8 mouse cellular contexts compared by ENCODE assay signal in the genomic region with DNA sequence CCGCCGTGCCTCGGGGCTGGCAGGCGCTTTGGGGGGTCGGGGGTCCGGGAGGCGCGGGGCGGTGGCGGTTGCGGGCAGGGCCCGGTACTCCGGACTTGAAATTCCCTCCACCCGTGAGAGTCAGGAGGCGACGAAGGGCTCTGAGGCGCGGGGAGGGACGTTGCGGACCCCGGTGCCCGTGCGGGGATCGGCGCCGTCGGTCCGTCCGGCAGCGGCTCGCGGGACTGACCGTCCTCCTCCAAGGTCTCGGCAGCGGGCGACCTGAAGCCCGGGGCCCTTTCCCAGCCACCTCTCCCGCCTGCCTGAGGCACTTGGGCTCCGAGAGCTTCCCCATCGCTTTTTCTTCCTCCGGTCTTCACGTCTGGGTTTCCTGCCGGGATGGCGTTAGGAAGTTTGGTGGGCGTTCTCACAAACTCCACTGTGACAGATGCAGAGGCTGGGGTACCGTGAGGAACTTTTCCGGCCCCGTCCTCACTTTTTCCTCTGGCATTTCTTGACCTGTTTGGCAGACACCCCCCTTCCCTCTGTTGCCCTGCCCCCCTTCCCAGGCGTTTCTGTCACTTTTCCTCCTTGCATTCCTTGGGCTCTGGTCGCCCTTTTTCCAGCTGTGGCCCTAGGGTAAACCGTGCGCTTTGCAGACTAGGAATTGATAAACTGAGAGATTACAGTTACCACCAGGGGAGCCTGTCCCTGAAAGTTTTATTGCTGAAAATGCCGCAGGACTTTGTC. TPM values are rescaled to one million over a fixed set of nuclear protein-coding genes. Genes with fewer than 3 reads are reported as not detected.
DNase-seq lines count a peak whose midpoint lies in the region; ATAC-seq lines count a peak whose summit lies in the region.

No protein-coding gene starts in this region.

- H3K36me3 ChIP-seq in erythroblast, embryonic 14.5 days (ENCODE audit: control insufficient read depth), result no peaks in the 10 kb centered on the region
- H3K36me3 ChIP-seq in embryonic facial prominence, embryonic 13.5 days, result no peaks in the 10 kb centered on the region; the same call in 1 of the 2 replicates
- H3K36me3 ChIP-seq in heart, embryonic 15.5 days, result no peaks in the 10 kb centered on the region

- peak overlapping the region; percentile 78 for H3K4me2 ChIP-seq in embryonic facial prominence, embryonic 13.5 days
- H3K4me2 ChIP-seq in heart, embryonic 15.5 days, result peak overlapping the region; percentile 79

- peaks cover 11% of the 10 kb centered on the region for H3K4me1 ChIP-seq in erythroblast, embryonic 14.5 days (ENCODE audit: control insufficient read depth)
- peaks cover 9% of the 10 kb centered on the region; the same call in 1 of the 2 replicates for H3K4me1 ChIP-seq in embryonic facial prominence, embryonic 13.5 days
- H3K4me1 ChIP-seq in heart, embryonic 15.5 days (replicated peaks), result peaks cover 5% of the 10 kb centered on the region

- no peak for ATAC-seq in erythroblast, adult 5-6 weeks (replicated peaks; ENCODE audit: low FRiP score, poor library complexity, severe bottlenecking)
- ATAC-seq in embryonic facial prominence, embryonic 13.5 days (ENCODE audit: insufficient number of reproducible peaks, insufficient read depth, low FRiP score, low TSS enrichment, low read depth), result no peak; the same call in 1 of the 2 replicates
- peak; percentile 44; the same call in 1 of the 2 replicates for ATAC-seq in heart, embryonic 15.5 days (replicated peaks; ENCODE audit: insufficient number of reproducible peaks, insufficient read depth, low FRiP score, low read depth)
- ATAC-seq in megakaryocyte progenitor cell, adult 5-6 weeks (replicated peaks; ENCODE audit: poor library complexity), result 0 out of 2 replicates have a peak, but pooled peaks have one; percentile 10

- peaks cover 38% of the 10 kb centered on the region for H3K27me3 ChIP-seq in erythroblast, embryonic 14.5 days (ENCODE audit: control insufficient read depth)
- H3K27me3 ChIP-seq in embryonic facial prominence, embryonic 13.5 days, result no peaks in the 10 kb centered on the region
- no peaks in the 10 kb centered on the region for H3K27me3 ChIP-seq in heart, embryonic 15.5 days

- under 1% methylated on average over 52 of the region's 53 CpGs for whole genome bisulfite sequencing in embryonic facial prominence, embryonic 13.5 days
- under 1% methylated on average over 51 of the region's 53 CpGs for WGBS in heart, embryonic 15.5 days

- H3K9ac ChIP-seq in embryonic facial prominence, embryonic 13.5 days, result peak overlapping the region; percentile 80
- peak overlapping the region; percentile 83 for H3K9ac ChIP-seq in heart, embryonic 15.5 days

- H3K27ac ChIP-seq in embryonic facial prominence, embryonic 13.5 days, result 0 out of 2 replicates have a peak overlapping the region, but pooled peaks have one; percentile 7
- peak overlapping the region; percentile 84 for H3K27ac ChIP-seq in heart, embryonic 15.5 days

- peak overlapping the region; percentile 57 for H3K4me3 ChIP-seq in erythroblast, embryonic 14.5 days (replicated peaks)
- peak overlapping the region; percentile 74 for H3K4me3 ChIP-seq in embryonic facial prominence, embryonic 13.5 days
- H3K4me3 ChIP-seq in heart, embryonic 15.5 days, result peak overlapping the region; percentile 83

- H3K9me3 ChIP-seq in erythroblast, embryonic 14.5 days (ENCODE audit: control insufficient read depth, low read length), result peaks cover 6% of the 10 kb centered on the region; the same call in 1 of the 2 replicates
- no peaks in the 10 kb centered on the region for H3K9me3 ChIP-seq in embryonic facial prominence, embryonic 13.5 days
- no peaks in the 10 kb centered on the region for H3K9me3 ChIP-seq in heart, embryonic 15.5 days (replicated peaks)

- DNase-seq in kidney, postnatal 10 days, result peak; percentile 67
- DNase-seq in testis, postnatal 10 days (ENCODE audit: low spot score), result peak; percentile 68
- DNase-seq in cerebellum, adult 11-12 months, result no peak

RNA-seq across cellular contexts. Expression of a gene that starts 1.3 kb away (rescaled TPM):
- polyA plus RNA-seq in erythroblast, embryonic 14.5 days (2012), result 0.01 TPM in 1 of 2 replicates, not detected in the other
- 0.19 TPM in 1 of 2 replicates, not detected in the other for total RNA-seq in erythroblast, adult 5-6 weeks (2015; ENCODE audit: low replicate concordance)
- total RNA-seq in erythroblast, adult 5-6 weeks (2017; ENCODE audit: low replicate concordance), result 0.51 TPM in 1 of 2 replicates, not detected in the other
- 44.2 and 49.3 TPM in 2 replicates for polyA plus RNA-seq in embryonic facial prominence, embryonic 13.5 days (2015; fragmentation: Nextera tagmentation; extraction: Ambion mirVana)
- 45.3 and 48.1 TPM in 2 replicates for polyA plus RNA-seq in heart, embryonic 15.5 days (2015; fragmentation: Nextera tagmentation; extraction: Ambion mirVana)
- total RNA-seq in megakaryocyte progenitor cell, adult 5-6 weeks (2015), result 1.1 and 1.4 TPM in 2 replicates
- total RNA-seq in megakaryocyte progenitor cell, adult 5-6 weeks (2017), result 0.29 and 1.5 TPM in 2 replicates

Comparison
In these comparisons a context has a peak if more than half of its experiments do, and no peak if none do; other contexts are left out.
1. ATAC-seq: peak in heart, embryonic 15.5 days (single experiment) and megakaryocyte progenitor cell, adult 5-6 weeks (single experiment); none in erythroblast, adult 5-6 weeks (single experiment) and embryonic facial prominence, embryonic 13.5 days (single experiment).
2. RNA of a gene that starts 1.3 kb away (polyA plus RNA-seq): 45.3 to 48.1 TPM in heart, embryonic 15.5 days and 44.2 to 49.3 TPM in embryonic facial prominence, embryonic 13.5 days; 0.01 TPM in erythroblast, embryonic 14.5 days; every median in the first group is over 10 times any median in the second.
3. Peak in every context shown above with its lines, with median percentiles within 50 percentile points of each other: H3K4me3 ChIP-seq.